In the genomic region with DNA sequence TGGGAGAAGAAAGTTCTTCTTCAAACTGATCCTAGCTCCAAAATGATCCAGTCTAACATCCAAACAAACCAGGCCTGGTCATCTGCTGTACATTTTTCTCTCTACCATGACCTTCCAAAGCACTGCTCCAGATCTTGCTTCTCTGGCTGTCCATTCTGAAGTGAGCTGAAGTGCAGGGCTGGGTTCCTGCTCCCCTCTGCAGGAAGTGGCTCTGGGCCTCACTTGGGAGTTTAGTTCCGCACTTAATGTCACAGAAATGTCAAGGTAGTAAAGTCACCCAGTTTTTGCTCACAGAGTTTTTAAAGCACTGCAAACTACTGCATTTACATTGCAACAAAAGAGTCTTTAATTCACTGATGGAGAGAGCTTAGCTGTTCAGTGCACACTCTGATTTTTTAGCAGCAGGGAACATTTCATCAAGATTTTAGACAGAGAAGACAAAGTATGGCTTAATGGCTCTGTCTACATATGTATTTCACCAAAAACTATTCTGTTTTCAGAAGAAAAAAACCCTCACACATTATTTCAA, we compare ENCODE assay signal across 21 mouse cellular contexts. TPM values are rescaled to one million over a fixed set of nuclear protein-coding genes. Genes with fewer than 3 reads are reported as not detected.
DNase-seq lines count a peak whose midpoint lies in the region; ATAC-seq lines count a peak whose summit lies in the region.
"Had no signal": no experiment of that assay in that cellular context is flagged by ENCODE, and none has a peak within 500 bp of the region (broad histone marks: within the 10 kb centered on the region; RNA-seq: fewer than 3 reads in every experiment).

No protein-coding gene starts in this region.

- DNase-seq in adrenal gland, adult 2 months, result peak; percentile 43
- DNase-seq in adrenal gland, postnatal 25 days, result no peak
- DNase-seq in R1 (ENCODE audit: low read depth, low spot score), result peak; percentile 65
- DNase-seq in cerebellum, adult 9-11 months, result no peak
- DNase-seq: adrenal gland, postnatal 10 days; adrenal gland, postnatal 36 days; cerebellum, adult 11-12 months; cerebellum, adult 2 months; cerebellum, adult 9-10 months; cerebellum, postnatal 14 days; cerebellum, postnatal 36 days; embryo, embryonic 11 days; forebrain, postnatal 0 days had no signal

- peak; percentile 72 to 86; a peak in 3 of 4 replicates for ATAC-seq in hematopoietic stem cell, adult 5-6 weeks (replicated peaks in 1 of 2; ENCODE audit: insufficient read depth in 1 of 2, low FRiP score in 2 of 2, low TSS enrichment in 1 of 2, low read depth in 1 of 2, poor library complexity in 2 of 2, severe bottlenecking in 2 of 2)
- ATAC-seq in inflammation-experienced regulatory T-cells, adult 6 months, result no peak
- ATAC-seq: activated CD4-positive, CD25-positive, alpha-beta regulatory T cell, adult 4 months; forebrain, embryonic 13.5 days; forebrain, embryonic 15.5 days; forebrain, postnatal 0 days; Patski had no signal

RNA-seq across cellular contexts. Expression of a gene that starts 20.5 kb away (rescaled TPM):
- total RNA-seq in adrenal gland, adult 2 months (2021), result 10 to 100 TPM; 19.4 to 25.8 TPM
- polyA plus RNA-seq in adrenal gland, adult 2 months (2012; rRNA removed), result 7.3 and 7.9 TPM in 2 replicates
- total RNA-seq in adrenal gland, postnatal 25 days (2021), result 36.0 and 40.0 TPM in 2 replicates
- total RNA-seq in hematopoietic stem cell, adult 5-6 weeks (2017), result 0.50 and 0.75 TPM in 2 replicates
- not detected for polyA plus RNA-seq in inflammation-experienced regulatory T-cells, adult 6 months (2017; shearing (Covaris generic))
- total RNA-seq: common myeloid progenitor, adult 5-6 weeks had no signal
- polyA plus RNA-seq: activated CD4-positive, CD25-positive, alpha-beta regulatory T cell, adult 4 months; G1E; Patski had no signal

Comparison
In these comparisons a context has a peak if more than half of its experiments do, and no peak if none do; other contexts are left out.
1. DNase-seq: peak in adrenal gland, adult 2 months (single experiment) and R1 (single experiment); none in adrenal gland, postnatal 25 days (single experiment) and cerebellum, adult 9-11 months (single experiment).
2. RNA of a gene that starts 20.5 kb away (total RNA-seq): 36.0 to 40.0 TPM in adrenal gland, postnatal 25 days and 19.4 to 25.8 TPM in adrenal gland, adult 2 months; 0.50 to 0.75 TPM in hematopoietic stem cell, adult 5-6 weeks; every median in the first group is over 10 times any median in the second.